Mouse (Mus musculus) heart, adult 2 months (tissue): ENCODE results near the gene Bri3bp. TPM values are rescaled to one million over a fixed set of nuclear protein-coding genes. Genes with fewer than 3 reads are reported as not detected.

Source experiments
- DNase-seq, 2 experiments: peaks; one replicate each; pipeline ENCODE4 v3.0.0; 2021
- H3K27ac ChIP-seq: fragments of 200-600 bp; 2 replicates; pipeline ENCODE4 v1.8.1; 2022
- H3K27me3 ChIP-seq: fragments of 200-500 bp; 2 replicates; pipeline ENCODE4 v1.6.1; 2012; ENCODE audit warnings: mild to moderate bottlenecking, low read length, inconsistent platforms, mixed read lengths; ENCODE audit not compliant: control insufficient read depth, insufficient read depth
- H3K36me3 ChIP-seq: fragments of 200-500 bp; 2 replicates; pipeline ENCODE4 v1.6.1; 2012; ENCODE audit warnings: low read length, inconsistent platforms; ENCODE audit not compliant: control insufficient read depth, insufficient read depth
- H3K4me1 ChIP-seq: fragments of 200-500 bp; 2 replicates; pipeline ENCODE4 v1.6.1; 2011; ENCODE audit warnings: low read length; ENCODE audit not compliant: control insufficient read depth, insufficient read depth
- H3K4me3 ChIP-seq: fragments of 200-600 bp; 2 replicates; pipeline ENCODE4 v1.8.1; 2022
- H3K79me2 ChIP-seq: fragments of 200-500 bp; replicated peaks from 2 replicates; pipeline ENCODE4 v1.6.1; 2012; ENCODE audit warnings: mild to moderate bottlenecking, inconsistent platforms, low read length, moderate library complexity, mixed read lengths; ENCODE audit not compliant: control insufficient read depth, insufficient read depth
- H3K9ac ChIP-seq: fragments of 200-500 bp; 2 replicates; pipeline ENCODE4 v1.6.1; 2012; ENCODE audit warnings: low read depth, mild to moderate bottlenecking, control low read depth, inconsistent platforms, low read length, mixed read lengths
- CTCF ChIP-seq: fragments of 200-600 bp; IDR thresholded peaks from 2 replicates; pipeline ENCODE4 v1.8.1; 2022; ENCODE audit warnings: antibody characterized with exemption, mild to moderate bottlenecking, moderate library complexity
- EP300 ChIP-seq: fragments of 200-500 bp; IDR thresholded peaks from 2 replicates; pipeline ENCODE4 v1.6.1; 2011; ENCODE audit warnings: low read depth, low read length, control low read depth; ENCODE audit not compliant: insufficient read depth
- POLR2A ChIP-seq: fragments of 200-500 bp; IDR thresholded peaks from 2 replicates; pipeline ENCODE4 v1.6.1; 2011; ENCODE audit warnings: mild to moderate bottlenecking, low read depth, low read length, control low read depth; ENCODE audit not compliant: insufficient read depth
- WGBS: fragments of 180-500 bp; shearing (Covaris S2); methylation state at CpG from one replicate; pipeline ENCODE4 v1.1.7; 2018; 5-methylcytosine and 5-hydroxymethylcytosine counted together
- intact Hi-C: fragments of 180-260 bp; cut with DNase I; formaldehyde crosslinking; loops from one replicate; pipeline ENCODE4 v1.15.1; 2025
- polyA plus RNA-seq: library from polyadenylated mRNA; depleted of rRNA; stranded (reverse); fragments of >200 nt; gene quantifications from 2 replicates; pipeline ENCODE4 v1.2.3, GENCODE M21; 2012
- total RNA-seq, 2 experiments: library from RNA; stranded (reverse); gene quantifications; 2 replicates each; pipeline ENCODE4 v1.2.3; 2021

The Bri3bp gene
- total and polyA plus RNA-seq, 3 experiments = 31.4 to 52.4 (median 52.2) TPM

GRCm38 (mm10) chr5:125456100-125456499 is 14.7 kb downstream of the Bri3bp start:
- no peak for TF ChIP-seq EP300
- no peak for TF ChIP-seq CTCF
- no peak for TF ChIP-seq POLR2A
- Histone ChIP-seq H3K4me3 (no peak overlapping the region), H3K36me3 (no peaks in the 10 kb centered on the region), H3K4me1 (no peaks in the 10 kb centered on the region), H3K79me2 (no peaks in the 10 kb centered on the region), H3K9ac (no peak overlapping the region), H3K27me3 (no peaks in the 10 kb centered on the region), H3K27ac (no peak overlapping the region)
- intact Hi-C loops = no loop called here
- no peak for DNase-seq
- WGBS = 81% methylated on average over 6 of the region's 6 CpGs

GRCm38 (mm10) chr5:125457538-125457937 is 16.2 kb downstream of the Bri3bp start:
- DNase-seq = no peak
- no peak overlapping the region for H3K4me3 ChIP-seq
- intact Hi-C loops = no loop called here
- TF ChIP-seq CTCF (no peak), POLR2A (no peak), EP300 (no peak)
- no peaks in the 10 kb centered on the region for H3K4me1 ChIP-seq
- H3K36me3 ChIP-seq = no peaks in the 10 kb centered on the region
- H3K9ac ChIP-seq = no peak overlapping the region
- no peaks in the 10 kb centered on the region for H3K27me3 ChIP-seq
- WGBS = 74% methylated on average over 6 of the region's 6 CpGs
- H3K27ac ChIP-seq = no peak overlapping the region
- H3K79me2 ChIP-seq = no peaks in the 10 kb centered on the region

- intact Hi-C loops = loop anchor here (2.0 to 5.0 kb wide), 2 partner anchors 48 to 82 kb away; no protein-coding TSS in a partner anchor
- DNase-seq = no peak
- Histone ChIP-seq H3K4me1 (peaks cover 3% of the 10 kb centered on the region), H3K27ac (no peak overlapping the region), H3K9ac (no peak overlapping the region), H3K36me3 (no peaks in the 10 kb centered on the region), H3K4me3 (no peak overlapping the region), H3K27me3 (no peaks in the 10 kb centered on the region), H3K79me2 (no peaks in the 10 kb centered on the region)
- TF ChIP-seq EP300 (no peak), CTCF (peak; percentile 33; the same call in 1 of the 2 replicates)
- 71% methylated on average over 3 of the region's 3 CpGs for WGBS
These were observed 19.2 kb downstream of the Bri3bp start for GRCm38 (mm10) chr5:125460574-125460973.

GRCm38 (mm10) chr5:125461868-125462445 is 20.6 kb downstream of the Bri3bp start:
- H3K4me3 ChIP-seq = no peak overlapping the region
- no peaks in the 10 kb centered on the region for H3K79me2 ChIP-seq
- H3K27me3 ChIP-seq = no peaks in the 10 kb centered on the region
- H3K4me1 ChIP-seq = peaks cover 3% of the 10 kb centered on the region
- DNase-seq = peak; percentile 53 to 58
- 23% methylated on average over 10 of the region's 10 CpGs for WGBS
- intact Hi-C loops = loop anchor here (2.0 to 5.0 kb wide), 2 partner anchors 50 to 83 kb away; no protein-coding TSS in a partner anchor
- no peaks in the 10 kb centered on the region for H3K36me3 ChIP-seq
- no peak overlapping the region for H3K9ac ChIP-seq
- H3K27ac ChIP-seq = no peak overlapping the region
- no peak for TF ChIP-seq POLR2A
- peak; percentile 71 for TF ChIP-seq CTCF
- TF ChIP-seq EP300 = 0 out of 2 replicates have a peak, but pooled peaks have one; percentile 34

GRCm38 (mm10) chr5:125465192-125465591 is 23.8 kb downstream of the Bri3bp start:
- Histone ChIP-seq H3K79me2 (no peaks in the 10 kb centered on the region), H3K9ac (no peak overlapping the region), H3K27me3 (no peaks in the 10 kb centered on the region), H3K4me1 (peaks cover 3% of the 10 kb centered on the region), H3K4me3 (peak overlapping the region; percentile 42), H3K36me3 (no peaks in the 10 kb centered on the region), H3K27ac (no peak overlapping the region)
- WGBS = 36% methylated on average over 7 of the region's 7 CpGs
- intact Hi-C loops = no loop called here
- DNase-seq = no peak
- TF ChIP-seq POLR2A (no peak), EP300 (no peak), CTCF (no peak)

- Histone ChIP-seq H3K27me3 (no peaks in the 10 kb centered on the region), H3K4me3 (peak overlapping the region; percentile 42), H3K27ac (no peak overlapping the region), H3K36me3 (no peaks in the 10 kb centered on the region), H3K4me1 (peaks cover 3% of the 10 kb centered on the region), H3K79me2 (no peaks in the 10 kb centered on the region), H3K9ac (no peak overlapping the region)
- intact Hi-C loops = loop anchor here (1.0 kb wide), 1 partner anchor 10 kb away; the partner anchor contains the start of gene Aacs
- TF ChIP-seq CTCF = peak; percentile 18; the same call in 1 of the 2 replicates
- peak; percentile 44 for TF ChIP-seq POLR2A
- TF ChIP-seq EP300 = peak; percentile 83
- WGBS = 1% methylated on average over 25 of the region's 25 CpGs
- peak; percentile 89 to 96 for DNase-seq
These were observed 24.3 kb downstream of the Bri3bp start for GRCm38 (mm10) chr5:125465701-125466106.
